Mouse (Mus musculus) lung, postnatal 0 days (tissue): ENCODE data around the gene Rbfox1. TPM values are rescaled to one million over a fixed set of nuclear protein-coding genes. Genes with fewer than 3 reads are reported as not detected.

ENCODE experiments used
- ATAC-seq: fragments of 200-750 bp; cut with Nextera tagmentation; 2 replicates; pipeline ENCODE4 v1.8.0; 2017; ENCODE audit warnings: moderate library complexity
- DNase-seq: peaks from one replicate; pipeline ENCODE4 v3.0.0-alpha.2; 2016; ENCODE audit warnings: low spot score
- H3K27ac ChIP-seq: fragments of 300-500 bp; sonication (generic); 2 replicates; pipeline ENCODE4 v1.5.1; 2014; ENCODE audit warnings: antibody characterized with exemption, mild to moderate bottlenecking, low read length, mixed read lengths
- H3K27me3 ChIP-seq: fragments of 300-500 bp; sonication (generic); replicated peaks from 2 replicates; pipeline ENCODE4 v1.6.1; 2014; ENCODE audit warnings: low read length, mixed read lengths; ENCODE audit not compliant: insufficient read depth
- H3K36me3 ChIP-seq: fragments of 300-500 bp; sonication (generic); 2 replicates; pipeline ENCODE4 v1.6.1; 2014; ENCODE audit warnings: low read length, mixed read lengths; ENCODE audit not compliant: insufficient read depth
- H3K4me1 ChIP-seq: fragments of 300-500 bp; sonication (generic); 2 replicates; pipeline ENCODE4 v1.6.1; 2014; ENCODE audit warnings: antibody characterized with exemption, low read depth, low read length, mixed read lengths; ENCODE audit not compliant: insufficient read depth
- H3K4me2 ChIP-seq: fragments of 300-500 bp; sonication (generic); replicated peaks from 2 replicates; pipeline ENCODE4 v1.6.1; 2014; ENCODE audit warnings: low read depth, mild to moderate bottlenecking, low read length, moderate library complexity, mixed read lengths
- H3K4me3 ChIP-seq: fragments of 300-500 bp; sonication (generic); 2 replicates; pipeline ENCODE4 v1.5.1; 2014; ENCODE audit warnings: low read depth, low read length
- H3K9ac ChIP-seq: fragments of 300-500 bp; sonication (generic); replicated peaks from 2 replicates; pipeline ENCODE4 v1.6.1; 2014; ENCODE audit warnings: low read depth, mild to moderate bottlenecking
- H3K9me3 ChIP-seq: fragments of 300-500 bp; sonication (generic); 2 replicates; pipeline ENCODE4 v1.6.1; 2016; ENCODE audit warnings: low read length, mixed read lengths
- CTCF ChIP-seq: IDR thresholded peaks from 2 replicates; pipeline ENCODE4 v1.5.1; 2016; ENCODE audit warnings: antibody characterized with exemption, mild to moderate bottlenecking
- EP300 ChIP-seq: IDR thresholded peaks from 2 replicates; pipeline ENCODE4 v1.6.1; 2016; ENCODE audit warnings: antibody characterized with exemption, mild to moderate bottlenecking, control low read depth
- WGBS: fragments of 180-500 bp; shearing (Covaris S2); extraction: QIAGEN DNeasy Blood & Tissue Kit; methylation state at CpG from one replicate; pipeline ENCODE4 v1.1.7; 2014; 5-methylcytosine and 5-hydroxymethylcytosine counted together
- polyA plus RNA-seq: library from polyadenylated mRNA; unstranded; fragments of >200 nt; fragmentation: Nextera tagmentation; extraction: Ambion mirVana; gene quantifications from 2 replicates; pipeline ENCODE4 v1.2.1, GENCODE M21; 2015

The Rbfox1 gene
- polyA plus RNA-seq, 1 experiment from 2014 or later = 0.25 TPM

DNA sequence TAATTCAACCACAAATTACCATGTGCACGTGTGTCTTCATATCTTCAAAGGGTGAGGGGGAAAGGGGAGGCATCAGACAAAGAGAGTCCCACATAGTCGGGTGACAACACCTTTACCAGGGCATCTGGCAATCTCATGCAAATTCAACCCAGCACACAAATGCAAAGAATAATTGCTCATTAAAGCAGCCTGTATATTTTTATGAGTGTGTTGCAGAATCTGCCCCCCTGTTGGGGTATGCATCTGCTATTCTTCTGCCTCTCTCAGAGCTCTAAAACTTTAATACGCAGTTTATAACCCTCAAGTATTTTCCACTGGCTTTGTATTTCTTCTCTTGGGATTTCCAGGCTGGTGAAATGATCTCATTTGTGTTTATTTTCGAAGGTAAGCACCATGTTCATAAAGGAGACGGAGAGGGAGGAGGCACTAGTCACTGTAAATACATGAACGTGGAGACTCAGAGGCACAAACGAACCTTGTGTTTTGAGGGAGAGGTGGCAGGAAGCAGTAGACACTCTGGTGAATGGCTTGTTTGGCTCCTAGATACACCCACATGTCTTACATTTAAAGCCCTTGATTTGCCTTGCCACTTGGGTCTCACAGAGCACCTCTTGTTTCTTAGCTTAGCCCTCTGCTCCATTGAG, 1462.5 kb downstream of the Rbfox1 start:
- no peak for DNase-seq
- Histone ChIP-seq H3K36me3 (no peaks in the 10 kb centered on the region), H3K4me3 (no peak overlapping the region), H3K9ac (no peak overlapping the region), H3K4me1 (no peaks in the 10 kb centered on the region), H3K27ac (no peak overlapping the region), H3K9me3 (no peaks in the 10 kb centered on the region), H3K27me3 (no peaks in the 10 kb centered on the region), H3K4me2 (no peak overlapping the region)
- WGBS = 52% methylated on average over 7 of the region's 7 CpGs
- no peak for ATAC-seq
- TF ChIP-seq EP300 (no peak), CTCF (no peak)

- Histone ChIP-seq H3K27me3 (no peaks in the 10 kb centered on the region), H3K36me3 (no peaks in the 10 kb centered on the region), H3K9ac (no peak overlapping the region), H3K27ac (no peak overlapping the region), H3K4me1 (no peaks in the 10 kb centered on the region), H3K4me3 (no peak overlapping the region), H3K9me3 (no peaks in the 10 kb centered on the region), H3K4me2 (no peak overlapping the region)
- TF ChIP-seq EP300 = no peak
- TF ChIP-seq CTCF = no peak
- DNase-seq = no peak
- ATAC-seq = no peak
- 59% methylated on average over 16 of the region's 16 CpGs for WGBS
Observed at GRCm38 (mm10) chr16:7352808-7353207, 1467.7 kb downstream of the Rbfox1 start.

DNA sequence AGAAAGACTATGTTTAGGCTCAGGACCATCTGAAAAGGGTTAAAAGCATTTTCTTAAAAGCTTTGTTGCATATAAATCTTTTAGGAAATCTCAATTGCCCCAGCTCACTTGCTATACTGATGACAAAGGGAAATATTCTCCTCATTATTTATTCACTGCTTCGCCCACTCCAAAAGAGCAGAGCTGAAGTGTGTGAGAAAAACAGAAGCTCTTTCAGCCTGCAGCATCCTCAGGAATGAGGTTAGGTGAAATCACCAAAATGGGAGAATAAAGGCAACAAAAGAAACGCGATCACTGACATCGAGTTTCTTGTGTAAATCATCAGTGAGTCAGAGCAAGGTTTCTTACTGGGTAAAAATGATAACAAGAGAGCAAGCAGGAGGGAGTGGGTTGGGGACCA, 1469.0 kb downstream of the Rbfox1 start:
- DNase-seq (no peak), ATAC-seq (no peak)
- Histone ChIP-seq H3K27ac (no peak overlapping the region), H3K4me1 (no peaks in the 10 kb centered on the region), H3K9me3 (no peaks in the 10 kb centered on the region), H3K4me2 (no peak overlapping the region), H3K4me3 (no peak overlapping the region), H3K27me3 (no peaks in the 10 kb centered on the region), H3K36me3 (no peaks in the 10 kb centered on the region), H3K9ac (no peak overlapping the region)
- 45% methylated on average over 4 of the region's 4 CpGs for WGBS
- no peak for TF ChIP-seq CTCF
- TF ChIP-seq EP300 = no peak

DNA sequence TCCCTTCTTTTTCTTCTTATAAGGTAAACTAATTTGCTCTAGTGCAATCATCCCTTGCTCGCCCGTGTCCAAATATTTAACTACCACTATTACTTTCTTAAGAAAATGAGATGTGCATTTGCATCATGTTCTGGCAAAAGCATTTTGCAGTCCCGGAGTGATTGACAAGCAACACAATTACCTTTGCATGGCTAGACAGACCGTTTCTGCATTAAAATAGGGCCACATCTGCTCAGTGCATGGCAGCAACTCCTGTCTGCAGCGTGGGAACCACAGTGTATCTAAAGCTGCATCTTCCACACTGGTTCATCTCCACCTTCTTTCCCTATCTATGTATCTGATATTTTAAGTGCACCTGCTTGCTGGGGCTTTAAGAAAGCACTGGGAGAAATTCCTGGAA, 1473.9 kb downstream of the Rbfox1 start:
- no peak overlapping the region for H3K4me3 ChIP-seq
- ATAC-seq (no peak), DNase-seq (no peak)
- no peaks in the 10 kb centered on the region for H3K36me3 ChIP-seq
- no peaks in the 10 kb centered on the region for H3K27me3 ChIP-seq
- no peak overlapping the region for H3K9ac ChIP-seq
- H3K9me3 ChIP-seq = no peaks in the 10 kb centered on the region
- TF ChIP-seq CTCF (no peak), EP300 (no peak)
- WGBS = 78% methylated on average over 5 of the region's 5 CpGs
- no peaks in the 10 kb centered on the region for H3K4me1 ChIP-seq
- H3K27ac ChIP-seq = no peak overlapping the region
- no peak overlapping the region for H3K4me2 ChIP-seq

DNA sequence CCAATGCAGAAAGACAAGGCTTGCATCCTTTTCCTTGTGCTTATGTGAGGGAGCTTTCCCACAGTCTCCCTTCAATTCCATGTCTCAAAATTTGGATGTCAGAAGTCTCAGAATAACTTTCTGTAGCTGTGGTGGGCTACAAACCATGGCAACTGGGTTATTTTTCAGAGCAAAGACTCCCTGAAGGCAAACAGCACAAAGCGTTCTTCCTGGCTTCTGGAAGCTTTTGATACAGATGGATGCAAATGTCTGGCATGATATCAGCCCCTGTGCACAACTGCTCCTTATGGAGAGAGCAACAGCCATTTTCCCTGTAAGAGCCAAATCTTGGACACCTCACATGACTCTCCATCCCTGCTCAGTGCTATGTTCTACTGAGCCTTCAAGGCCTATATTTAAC, 1475.6 kb downstream of the Rbfox1 start:
- Histone ChIP-seq H3K4me1 (no peaks in the 10 kb centered on the region), H3K9me3 (no peaks in the 10 kb centered on the region), H3K36me3 (no peaks in the 10 kb centered on the region), H3K4me3 (no peak overlapping the region), H3K27ac (no peak overlapping the region), H3K4me2 (no peak overlapping the region), H3K9ac (no peak overlapping the region), H3K27me3 (no peaks in the 10 kb centered on the region)
- TF ChIP-seq CTCF (no peak), EP300 (no peak)
- DNase-seq = no peak
- WGBS = 84% methylated on average over 1 of the region's 1 CpGs
- ATAC-seq = no peak

DNA sequence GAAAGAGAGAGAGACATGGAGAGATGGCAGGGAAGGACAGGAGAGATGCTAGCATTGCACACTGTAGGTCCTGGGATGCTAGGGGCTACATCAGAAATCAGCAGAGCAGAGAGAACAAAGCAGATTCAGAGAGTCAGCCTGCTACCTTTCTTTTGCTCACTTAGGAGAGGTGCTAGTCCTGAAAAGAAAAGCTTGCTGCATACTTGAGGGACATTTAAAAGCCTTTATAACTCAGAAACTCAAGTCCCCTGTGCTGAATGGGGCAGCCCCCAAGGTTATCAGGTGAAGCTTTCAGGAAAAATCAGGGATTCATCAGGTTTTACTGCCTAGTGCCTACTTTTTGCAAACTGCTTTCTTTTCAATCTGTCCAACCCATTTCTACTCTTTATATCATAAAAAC, 1480.7 kb downstream of the Rbfox1 start:
- H3K4me3 ChIP-seq = no peak overlapping the region
- no peaks in the 10 kb centered on the region for H3K36me3 ChIP-seq
- no peaks in the 10 kb centered on the region for H3K9me3 ChIP-seq
- TF ChIP-seq EP300 = no peak
- no peak for TF ChIP-seq CTCF
- H3K9ac ChIP-seq = no peak overlapping the region
- no peak overlapping the region for H3K27ac ChIP-seq
- no peak for DNase-seq
- H3K4me2 ChIP-seq = no peak overlapping the region
- no peaks in the 10 kb centered on the region for H3K4me1 ChIP-seq
- H3K27me3 ChIP-seq = no peaks in the 10 kb centered on the region
- no peak for ATAC-seq

DNA sequence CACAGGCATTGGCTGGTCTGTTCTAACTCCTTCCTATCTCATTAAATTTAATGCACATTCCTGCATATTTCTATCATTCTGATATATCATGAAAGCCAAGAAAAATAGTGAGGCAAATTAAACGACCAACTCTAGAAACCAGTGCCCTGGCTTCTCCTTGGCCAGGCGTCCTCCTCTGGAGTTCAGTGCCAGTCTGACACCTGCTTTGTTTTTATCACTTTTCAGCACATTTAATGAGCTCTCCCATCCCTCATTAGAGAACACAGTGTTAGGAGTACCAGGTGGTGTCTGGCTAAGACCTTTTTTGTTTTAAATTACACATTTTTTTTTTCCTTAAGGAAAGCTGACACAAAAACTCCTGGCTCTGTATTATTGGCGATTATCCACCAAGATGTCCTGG, 1489.0 kb downstream of the Rbfox1 start:
- no peak overlapping the region for H3K4me2 ChIP-seq
- WGBS = 56% methylated on average over 3 of the region's 3 CpGs
- H3K4me3 ChIP-seq = no peak overlapping the region
- H3K9ac ChIP-seq = no peak overlapping the region
- no peak for TF ChIP-seq CTCF
- TF ChIP-seq EP300 = no peak
- H3K9me3 ChIP-seq = no peaks in the 10 kb centered on the region
- no peaks in the 10 kb centered on the region for H3K36me3 ChIP-seq
- H3K4me1 ChIP-seq = no peaks in the 10 kb centered on the region
- ATAC-seq (no peak), DNase-seq (no peak)
- H3K27me3 ChIP-seq = no peaks in the 10 kb centered on the region
- no peak overlapping the region for H3K27ac ChIP-seq
